Mouse (Mus musculus) forelimb bud, embryonic 11.5 days (tissue): Measurements from ENCODE around the gene 1700024P04Rik.

Experiments used
- DNase-seq: peaks from one replicate; pipeline ENCODE4 v3.0.0-alpha.2; 2012; ENCODE audit warnings: low read depth, low spot score

Gene 1700024P04Rik

DNA sequence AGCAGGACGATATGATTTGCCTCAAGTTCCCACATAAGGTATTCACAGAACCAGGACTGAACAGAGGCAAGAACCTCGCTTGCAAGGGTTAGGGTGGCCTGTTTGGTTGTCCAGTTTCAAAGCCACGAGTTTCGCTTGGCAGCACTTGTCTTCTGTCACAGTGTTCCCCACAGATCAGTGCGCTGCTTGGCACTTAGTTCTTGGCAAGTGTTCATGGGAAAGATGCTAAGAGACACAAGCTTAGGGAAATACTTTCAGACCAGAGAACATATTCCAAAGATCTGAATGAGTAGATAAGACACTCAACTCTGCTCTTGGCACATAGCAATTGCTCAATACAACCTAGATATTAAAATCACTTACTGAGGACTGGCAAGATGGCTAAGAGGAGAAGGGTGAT lies 17.8 kb downstream of the 1700024P04Rik start:
- no peak for DNase-seq

GRCm38 (mm10) chr13:98963612-98964011 lies 20.8 kb downstream of the 1700024P04Rik start:
- no peak for DNase-seq

- DNase-seq: no peak
Observed at GRCm38 (mm10) chr13:98958177-98958576, 26.2 kb downstream of the 1700024P04Rik start.

DNA sequence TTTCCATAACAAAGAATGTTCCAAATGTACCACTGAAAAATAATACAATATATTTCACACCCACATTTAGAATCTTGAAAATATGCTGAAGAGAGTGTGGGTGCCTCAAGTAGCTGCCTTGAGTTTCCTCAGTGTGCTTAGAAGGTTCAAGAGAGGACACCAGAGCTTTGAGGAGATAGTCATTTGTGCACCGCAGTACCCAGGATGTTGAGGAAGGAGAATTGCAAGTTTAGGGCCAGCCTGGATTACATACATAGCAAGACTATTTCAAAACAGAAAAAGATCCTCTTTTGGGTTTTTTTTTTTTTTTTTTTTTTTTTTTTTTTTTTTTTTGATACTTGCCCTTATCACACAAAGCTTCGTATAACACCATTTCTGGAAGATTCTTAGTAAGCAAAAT lies 28.2 kb downstream of the 1700024P04Rik start:
- DNase-seq: no peak

- DNase-seq: no peak
Observed at GRCm38 (mm10) chr13:98955676-98956075, 28.7 kb downstream of the 1700024P04Rik start.

GRCm38 (mm10) chr13:98955226-98955625 lies 29.1 kb downstream of the 1700024P04Rik start:
- DNase-seq: no peak

DNA sequence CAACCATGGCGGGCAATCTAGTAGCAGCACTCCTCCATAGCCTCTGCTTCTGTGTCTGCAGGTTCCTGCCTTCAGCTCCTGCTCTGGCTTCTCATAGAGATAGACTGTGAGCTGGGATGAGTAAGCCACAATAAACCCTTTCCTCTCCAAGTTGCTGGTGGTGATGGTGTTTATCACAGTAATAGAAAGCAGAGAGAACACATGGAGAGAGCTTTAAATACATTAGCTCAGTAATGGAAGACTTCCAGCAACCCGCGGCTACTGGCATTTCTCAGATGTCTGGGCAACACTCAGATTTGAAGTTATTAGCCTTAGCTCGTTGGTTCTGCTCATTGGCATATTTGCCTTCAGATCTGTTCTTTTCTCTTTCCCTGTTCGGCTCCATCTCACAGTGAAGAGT lies 30.5 kb downstream of the 1700024P04Rik start:
- no peak for DNase-seq

DNA sequence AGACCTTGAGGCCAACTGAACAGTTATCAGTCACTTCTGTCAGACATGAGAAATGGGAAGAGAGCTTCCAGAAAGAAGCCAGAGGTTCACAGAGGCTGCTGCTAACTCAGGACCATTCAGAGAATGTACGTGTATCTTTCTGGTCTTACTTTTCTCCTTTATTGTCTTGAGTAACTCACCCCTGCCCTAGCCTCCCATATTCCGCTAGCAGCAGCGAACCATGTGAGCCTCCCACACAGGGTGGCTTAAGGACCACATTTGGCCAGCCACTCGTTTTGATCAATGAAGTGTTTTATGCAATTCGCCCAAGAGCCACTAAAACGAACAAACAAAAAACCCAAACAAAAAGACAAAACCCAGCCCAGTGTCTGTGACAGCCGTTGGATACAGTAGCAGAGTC lies 32.4 kb downstream of the 1700024P04Rik start:
- no peak for DNase-seq

DNA sequence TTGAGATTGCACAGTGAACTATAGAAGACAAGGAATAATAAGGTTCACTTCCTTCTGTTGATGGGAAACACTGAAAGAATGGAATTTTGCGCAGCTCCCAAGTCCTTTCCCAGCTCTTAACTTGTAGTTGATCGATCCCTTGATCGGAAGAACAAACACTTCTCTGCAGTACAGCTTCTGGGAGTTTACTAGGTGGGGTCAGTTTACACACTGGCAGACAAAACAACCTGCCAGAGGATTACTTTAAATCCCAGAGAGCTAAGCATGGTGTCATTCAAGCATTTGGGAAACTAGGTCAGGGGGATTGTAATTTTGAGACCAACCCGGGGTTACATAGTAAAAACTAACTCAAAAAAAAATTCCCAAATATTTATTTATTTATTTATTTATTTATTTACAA lies 36.2 kb downstream of the 1700024P04Rik start:
- DNase-seq: no peak

- no peak for DNase-seq
Observed at GRCm38 (mm10) chr13:98946434-98946833, 37.9 kb downstream of the 1700024P04Rik start.

DNA sequence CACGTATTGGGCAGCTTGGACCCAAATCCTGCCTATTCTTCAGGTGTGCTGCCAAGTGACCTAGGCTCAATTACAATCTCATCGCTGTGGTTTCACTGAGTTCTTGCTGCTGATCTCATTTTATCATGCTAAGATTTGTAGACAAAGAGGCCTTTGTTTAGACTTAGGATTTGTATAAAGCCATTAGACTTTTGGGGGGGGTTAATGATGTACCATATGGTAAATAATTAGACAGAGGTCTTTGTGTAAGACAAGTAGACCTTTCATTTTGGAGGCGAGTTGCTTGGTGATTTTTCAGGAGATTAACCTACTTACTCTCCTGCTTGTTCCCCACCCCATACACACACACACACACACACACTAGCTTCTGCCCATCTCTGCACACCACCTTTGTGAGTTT lies 38.5 kb downstream of the 1700024P04Rik start:
- no peak for DNase-seq

- DNase-seq: no peak
Observed at GRCm38 (mm10) chr13:98945381-98945780, 39.0 kb downstream of the 1700024P04Rik start.

GRCm38 (mm10) chr13:98944620-98945081 lies 39.7 kb downstream of the 1700024P04Rik start:
- DNase-seq: no peak

GRCm38 (mm10) chr13:98942360-98942759 lies 42.0 kb downstream of the 1700024P04Rik start:
- DNase-seq: no peak

DNA sequence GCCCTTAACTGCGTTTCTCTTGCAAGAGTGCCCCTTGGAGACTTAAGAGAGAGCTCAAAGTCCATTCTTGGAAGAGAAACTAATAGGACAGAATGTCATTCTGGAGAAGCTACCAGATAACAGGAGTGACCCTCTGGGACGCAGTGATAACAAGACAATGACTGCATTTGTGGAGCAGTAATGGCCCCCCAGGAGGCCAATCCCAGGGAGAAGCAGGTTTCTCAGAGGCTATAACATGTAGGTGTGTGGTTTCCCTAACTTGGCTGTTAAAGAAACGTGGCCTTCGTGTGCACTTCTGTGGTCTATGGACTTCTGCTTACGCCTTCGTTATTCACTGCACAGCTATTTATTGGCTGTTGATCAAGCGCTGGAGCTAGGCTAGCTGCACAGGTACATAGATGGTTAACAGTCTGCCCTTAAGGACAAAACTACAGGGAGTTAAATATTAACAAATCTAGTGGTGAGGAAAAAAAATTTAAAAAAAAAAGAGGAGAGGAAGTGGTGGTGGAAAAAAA lies 42.5 kb downstream of the 1700024P04Rik start:
- no peak for DNase-seq

DNA sequence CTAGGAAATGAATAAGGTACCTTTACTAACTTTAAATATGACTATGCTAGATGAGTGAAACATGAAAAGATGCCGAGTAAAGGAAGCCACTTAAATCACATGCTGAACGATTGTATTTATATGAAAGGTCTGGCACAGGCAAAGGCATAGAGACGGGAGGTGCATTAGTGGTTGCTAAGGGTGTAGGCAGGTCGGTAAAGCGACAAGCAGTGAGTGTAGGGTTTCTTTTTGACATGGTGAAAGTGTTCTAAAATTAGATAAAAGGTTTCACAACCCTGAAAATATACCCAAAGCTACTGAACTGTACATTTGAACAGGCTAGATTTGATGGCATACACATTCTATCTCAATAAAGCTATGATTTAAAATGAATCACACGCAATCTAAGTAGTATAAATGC lies 47.3 kb downstream of the 1700024P04Rik start:
- DNase-seq: no peak
